Mouse (Mus musculus) liver, embryonic 13.5 days (tissue): ENCODE data around the gene Chaf1a. TPM values are rescaled to one million over a fixed set of nuclear protein-coding genes. Genes with fewer than 3 reads are reported as not detected.

ENCODE experiments used
- ATAC-seq: fragments of 200-750 bp; cut with Nextera tagmentation; 2 replicates; pipeline ENCODE4 v1.8.0; 2017; ENCODE audit warnings: low read depth, mild to moderate bottlenecking, moderate number of reproducible peaks, moderate library complexity
- DNase-seq: peaks from one replicate; pipeline ENCODE4 v3.0.0; 2022
- H3K27ac ChIP-seq: fragments of 300-500 bp; sonication (generic); 2 replicates; pipeline ENCODE4 v1.5.1; 2015; ENCODE audit warnings: moderate library complexity, mild to moderate bottlenecking, inconsistent platforms
- H3K27me3 ChIP-seq: fragments of 300-500 bp; sonication (generic); 2 replicates; pipeline ENCODE4 v1.6.1; 2015; ENCODE audit warnings: mild to moderate bottlenecking, inconsistent platforms
- H3K36me3 ChIP-seq: fragments of 300-500 bp; sonication (generic); 2 replicates; pipeline ENCODE4 v1.6.1; 2015; ENCODE audit warnings: mild to moderate bottlenecking, inconsistent platforms
- H3K4me1 ChIP-seq: fragments of 300-500 bp; sonication (generic); replicated peaks from 2 replicates; pipeline ENCODE4 v1.6.1; 2015; ENCODE audit warnings: inconsistent platforms
- H3K4me2 ChIP-seq: fragments of 300-500 bp; sonication (generic); 2 replicates; pipeline ENCODE4 v1.6.1; 2015; ENCODE audit warnings: inconsistent platforms, mild to moderate bottlenecking, moderate library complexity
- H3K4me3 ChIP-seq: fragments of 300-500 bp; sonication (generic); replicated peaks from 2 replicates; pipeline ENCODE4 v1.5.1; 2015; ENCODE audit warnings: mild to moderate bottlenecking, inconsistent platforms
- H3K9ac ChIP-seq: fragments of 300-500 bp; sonication (generic); 2 replicates; pipeline ENCODE4 v1.6.1; 2015; ENCODE audit warnings: mild to moderate bottlenecking, inconsistent platforms
- H3K9me3 ChIP-seq: fragments of 300-500 bp; sonication (generic); replicated peaks from 2 replicates; pipeline ENCODE4 v1.6.1; 2016; ENCODE audit warnings: inconsistent platforms
- WGBS: fragments of 180-500 bp; shearing (Covaris S2); methylation state at CpG from one replicate; pipeline ENCODE4 v1.1.7; 2015; ENCODE audit not compliant: insufficient replicate concordance; 5-methylcytosine and 5-hydroxymethylcytosine counted together
- polyA plus RNA-seq: library from polyadenylated mRNA; unstranded; fragments of >200 nt; fragmentation: Nextera tagmentation; extraction: Ambion mirVana; gene quantifications from 2 replicates; pipeline ENCODE4 v1.2.1, GENCODE M21; 2015

Chaf1a gene
- polyA plus RNA-seq, 1 experiment from 2014 or later = 19.8 TPM

DNA sequence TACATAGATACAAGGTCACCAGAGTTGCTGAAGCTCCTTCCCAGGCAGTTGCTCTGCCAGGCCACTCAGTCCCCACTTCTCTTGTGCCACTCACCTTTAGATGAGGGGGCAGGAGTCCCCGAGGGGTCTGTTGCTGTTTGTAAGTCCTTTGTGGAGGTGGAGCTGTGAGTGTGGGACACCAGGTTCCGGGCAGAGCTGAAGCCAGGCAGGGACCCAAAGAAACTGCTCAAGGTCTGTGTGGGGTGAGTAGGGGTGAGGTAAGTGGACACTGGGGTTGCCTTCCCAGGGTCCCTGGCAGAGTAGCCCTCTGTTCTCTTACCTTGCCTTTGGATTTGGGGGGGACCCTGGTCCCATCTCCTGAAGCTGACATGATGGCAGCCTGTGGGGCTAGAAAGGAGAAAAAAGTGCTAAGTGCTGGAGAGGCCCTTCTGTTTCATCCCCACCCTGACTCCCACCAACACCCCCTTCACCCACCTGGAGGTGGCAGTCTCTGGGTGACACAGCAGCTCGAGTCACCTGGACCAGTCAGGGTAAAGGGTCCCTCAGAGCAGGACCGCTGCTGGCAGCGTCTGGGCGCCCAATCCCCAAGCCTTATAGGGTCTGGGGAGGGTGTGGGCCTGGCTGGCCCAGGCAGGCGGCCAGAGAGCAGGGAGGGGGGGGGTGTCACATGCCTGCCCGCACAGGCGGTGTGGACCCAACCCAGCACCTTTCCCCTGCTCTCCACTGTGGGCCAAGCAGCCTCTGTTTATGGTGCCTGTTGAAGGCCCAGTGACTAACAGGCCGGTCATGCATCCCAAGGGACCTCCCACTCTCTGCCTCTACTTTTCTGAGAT is 69.2 kb downstream of the Chaf1a start, which contains the start of gene Plin4:
Gene Plin4 (minus strand): TSS at position 585 of the 833 bp plus-strand sequence.
- peak; percentile 24; the same call in 1 of the 2 replicates for ATAC-seq

DNA sequence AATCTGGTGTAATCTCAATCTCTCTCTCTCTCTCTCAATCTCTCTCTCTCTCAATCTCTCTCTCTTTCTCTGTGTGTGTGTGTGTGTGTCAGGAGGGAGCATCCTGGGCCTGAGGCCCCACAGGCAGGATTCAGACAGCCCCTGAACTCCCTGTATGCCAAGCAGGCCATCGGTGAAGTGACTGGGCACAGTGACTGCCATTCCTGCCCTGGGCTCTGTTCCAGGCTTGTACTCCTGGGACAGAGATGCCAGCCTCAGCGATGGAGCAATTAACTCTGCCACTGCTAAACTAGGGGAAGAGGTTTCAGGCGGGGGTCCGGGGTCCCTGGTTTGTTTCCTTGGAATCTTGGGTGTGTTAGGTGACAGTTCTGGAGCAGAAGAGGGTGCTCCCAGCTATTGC is 70.3 kb downstream of the Chaf1a start:
- Histone ChIP-seq H3K4me3 (no peak overlapping the region), H3K9ac (no peak overlapping the region), H3K36me3 (no peaks in the 10 kb centered on the region), H3K9me3 (no peaks in the 10 kb centered on the region), H3K4me1 (0 out of 2 replicates have a peak, but pooled peaks cover 3% of the 10 kb centered on the region), H3K27ac (no peak overlapping the region), H3K4me2 (no peak overlapping the region), H3K27me3 (no peaks in the 10 kb centered on the region)
- DNase-seq (no peak), ATAC-seq (no peak)
- 52% methylated on average over 4 of the region's 4 CpGs for WGBS

More for the DNA sequence above, 69.2 kb downstream of the Chaf1a start, which contains the start of gene Plin4:
- no peak for DNase-seq
- H3K27me3 ChIP-seq = no peaks in the 10 kb centered on the region
- H3K27ac ChIP-seq = no peak within 1 kb of the TSS
- no peaks in the 10 kb centered on the region for H3K36me3 ChIP-seq
- no peak within 1 kb of the TSS for H3K4me2 ChIP-seq
- no peaks in the 10 kb centered on the region for H3K9me3 ChIP-seq
- no peak within 1 kb of the TSS for H3K9ac ChIP-seq
- H3K4me3 ChIP-seq = no peak within 1 kb of the TSS
- H3K4me1 ChIP-seq = 0 out of 2 replicates have a peak, but pooled peaks cover 3% of the 10 kb centered on the region
- WGBS = 55% methylated on average over 10 of the region's 10 CpGs

GRCm38 (mm10) chr17:56111021-56111420 is 70.8 kb downstream of the Chaf1a start:
- ATAC-seq = no peak
- no peaks in the 10 kb centered on the region for H3K9me3 ChIP-seq

DNA sequence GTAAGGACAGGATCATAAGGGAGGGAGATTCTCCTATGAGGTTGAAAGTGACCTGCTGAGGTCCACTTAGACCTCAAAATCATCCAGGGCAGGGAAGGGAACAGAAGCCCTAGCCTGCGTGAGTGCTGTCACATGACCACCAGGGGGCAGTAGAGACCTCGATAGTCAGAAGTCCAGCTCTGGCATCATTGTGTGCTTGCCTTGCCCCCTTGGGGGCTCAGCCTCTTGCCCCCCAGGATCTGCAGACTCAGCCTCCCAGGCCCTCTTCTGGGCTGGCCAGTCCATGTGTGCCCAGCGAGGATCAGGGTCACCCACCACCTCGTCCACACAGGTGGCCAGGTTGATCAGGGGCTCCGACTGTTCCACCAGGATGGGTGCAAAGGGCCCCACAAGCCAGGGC is 71.6 kb downstream of the Chaf1a start:
- 37% methylated on average over 5 of the region's 5 CpGs for WGBS
- no peak for ATAC-seq

More at GRCm38 (mm10) chr17:56111021-56111420, 70.8 kb downstream of the Chaf1a start:
- H3K27me3 ChIP-seq = no peaks in the 10 kb centered on the region
- WGBS = 40% methylated on average over 1 of the region's 1 CpGs
- H3K4me3 ChIP-seq = no peak overlapping the region
- DNase-seq = no peak
- H3K4me2 ChIP-seq = no peak overlapping the region
- H3K4me1 ChIP-seq = 0 out of 2 replicates have a peak, but pooled peaks cover 3% of the 10 kb centered on the region
- H3K9ac ChIP-seq = no peak overlapping the region
- H3K36me3 ChIP-seq = no peaks in the 10 kb centered on the region
- no peak overlapping the region for H3K27ac ChIP-seq

DNA sequence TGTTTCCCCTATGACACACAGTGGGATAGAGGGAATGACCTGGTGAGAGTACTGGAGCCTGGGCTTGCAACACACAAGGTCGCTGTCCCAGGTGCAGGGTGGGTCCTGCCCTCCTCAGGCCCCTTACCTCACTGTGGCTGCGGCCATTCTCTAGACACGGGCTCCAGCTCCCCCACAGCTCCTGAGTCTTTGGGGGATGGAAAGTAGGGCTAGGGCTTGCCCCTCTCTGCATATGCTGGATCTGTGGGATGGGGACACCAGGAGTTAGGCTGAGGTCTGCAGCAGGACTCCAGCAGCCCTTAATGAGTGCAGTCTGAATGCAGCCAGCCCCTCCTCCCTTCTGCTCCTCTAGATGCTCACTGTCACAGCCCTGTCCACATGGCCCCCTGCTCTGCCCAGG is 72.5 kb downstream of the Chaf1a start:
- Histone ChIP-seq H3K4me1 (peaks cover 15% of the 10 kb centered on the region), H3K9me3 (no peaks in the 10 kb centered on the region), H3K4me2 (no peak overlapping the region), H3K36me3 (no peaks in the 10 kb centered on the region), H3K27me3 (peaks cover 13% of the 10 kb centered on the region; the same call in 1 of the 2 replicates), H3K9ac (no peak overlapping the region), H3K4me3 (no peak overlapping the region), H3K27ac (no peak overlapping the region)
- ATAC-seq = no peak
- 57% methylated on average over 3 of the region's 3 CpGs for WGBS
- DNase-seq = no peak

More for the DNA sequence above, 71.6 kb downstream of the Chaf1a start:
- no peak overlapping the region for H3K9ac ChIP-seq
- H3K27me3 ChIP-seq = peaks cover 8% of the 10 kb centered on the region; the same call in 1 of the 2 replicates
- H3K27ac ChIP-seq = no peak overlapping the region
- H3K9me3 ChIP-seq = no peaks in the 10 kb centered on the region
- peak; percentile 43 for DNase-seq
- H3K4me3 ChIP-seq = no peak overlapping the region
- H3K4me1 ChIP-seq = peaks cover 7% of the 10 kb centered on the region
- H3K4me2 ChIP-seq = no peak overlapping the region
- H3K36me3 ChIP-seq = no peaks in the 10 kb centered on the region

- no peaks in the 10 kb centered on the region for H3K9me3 ChIP-seq
- peaks cover 45% of the 10 kb centered on the region for H3K27me3 ChIP-seq
- DNase-seq = no peak
- no peak overlapping the region for H3K9ac ChIP-seq
- ATAC-seq = no peak
- peaks cover 15% of the 10 kb centered on the region for H3K4me1 ChIP-seq
- WGBS = 55% methylated on average over 10 of the region's 10 CpGs
- no peak overlapping the region for H3K4me2 ChIP-seq
- no peak overlapping the region for H3K4me3 ChIP-seq
- no peak overlapping the region for H3K27ac ChIP-seq
- no peaks in the 10 kb centered on the region for H3K36me3 ChIP-seq
These were observed 76.0 kb downstream of the Chaf1a start for GRCm38 (mm10) chr17:56116193-56116592.

GRCm38 (mm10) chr17:56117251-56117710 is 77.0 kb downstream of the Chaf1a start, which contains the start of gene Plin5:
TSS of gene Plin5 (minus strand) at chr17:56117596.
- 3% methylated on average over 27 of the region's 27 CpGs for WGBS
- Histone ChIP-seq H3K27ac (no peak within 1 kb of the TSS), H3K9ac (no peak within 1 kb of the TSS), H3K4me3 (peak within 1 kb of the TSS; percentile 38), H3K4me1 (peaks cover 15% of the 10 kb centered on the region), H3K4me2 (peak within 1 kb of the TSS; percentile 64), H3K9me3 (no peaks in the 10 kb centered on the region), H3K36me3 (no peaks in the 10 kb centered on the region), H3K27me3 (peaks cover 56% of the 10 kb centered on the region)
- ATAC-seq (peak; percentile 59), DNase-seq (peak; percentile 42)

DNA sequence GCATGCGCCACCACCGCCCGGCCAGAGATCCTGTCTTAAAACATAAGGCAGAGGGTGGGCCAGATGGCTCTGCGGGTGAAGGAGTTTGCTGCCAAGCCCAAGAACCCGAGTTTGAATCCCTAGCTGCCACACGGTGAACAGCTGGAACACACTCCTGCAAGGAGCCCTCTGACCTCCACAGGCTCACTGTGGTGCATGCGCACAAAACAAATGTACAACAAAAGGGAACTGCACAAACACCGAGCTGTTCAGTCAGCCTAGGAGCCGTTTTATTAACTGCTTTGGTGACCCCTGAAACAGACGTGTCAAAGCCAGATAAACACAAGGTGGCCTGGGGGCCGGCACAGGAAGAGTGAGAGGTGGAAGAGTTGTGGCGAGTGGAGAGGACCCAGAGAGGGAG is 79.2 kb downstream of the Chaf1a start:
- H3K9me3 ChIP-seq = peaks cover 6% of the 10 kb centered on the region; the same call in 1 of the 2 replicates
- WGBS = 30% methylated on average over 12 of the region's 12 CpGs
- no peak overlapping the region for H3K4me3 ChIP-seq
- peaks cover 77% of the 10 kb centered on the region for H3K27me3 ChIP-seq
- H3K4me2 ChIP-seq = 0 out of 2 replicates have a peak overlapping the region, but pooled peaks have one; percentile 30
- no peak overlapping the region for H3K27ac ChIP-seq
- H3K4me1 ChIP-seq = peaks cover 22% of the 10 kb centered on the region
- DNase-seq (no peak), ATAC-seq (no peak)
- H3K36me3 ChIP-seq = peaks cover 3% of the 10 kb centered on the region; the same call in 1 of the 2 replicates
- H3K9ac ChIP-seq = no peak overlapping the region

GRCm38 (mm10) chr17:56119981-56120880 is 80.0 kb downstream of the Chaf1a start:
- DNase-seq (no peak), ATAC-seq (no peak)
- Histone ChIP-seq H3K27me3 (peaks cover 81% of the 10 kb centered on the region), H3K4me2 (peak overlapping the region; percentile 30), H3K9ac (no peak overlapping the region), H3K36me3 (peaks cover 3% of the 10 kb centered on the region; the same call in 1 of the 2 replicates), H3K9me3 (peaks cover 6% of the 10 kb centered on the region; the same call in 1 of the 2 replicates), H3K4me1 (peaks cover 22% of the 10 kb centered on the region), H3K4me3 (peak overlapping the region; percentile 8; the same call in 1 of the 2 replicates), H3K27ac (no peak overlapping the region)
- 9% methylated on average over 66 of the region's 66 CpGs for WGBS

GRCm38 (mm10) chr17:56121826-56122225 is 81.6 kb downstream of the Chaf1a start, which contains the start of gene Lrg1:
TSS of gene Lrg1 (minus strand) at chr17:56122001.
- no peak for ATAC-seq

More at GRCm38 (mm10) chr17:56121826-56122225, 81.6 kb downstream of the Chaf1a start, which contains the start of gene Lrg1:
- no peak within 1 kb of the TSS for H3K9ac ChIP-seq
- H3K9me3 ChIP-seq = peaks cover 6% of the 10 kb centered on the region; the same call in 1 of the 2 replicates
- H3K4me3 ChIP-seq = no peak within 1 kb of the TSS
- peaks cover 3% of the 10 kb centered on the region; the same call in 1 of the 2 replicates for H3K36me3 ChIP-seq
- H3K27ac ChIP-seq = no peak within 1 kb of the TSS
- no peak within 1 kb of the TSS for H3K4me2 ChIP-seq
- peaks cover 19% of the 10 kb centered on the region for H3K4me1 ChIP-seq
- 32% methylated on average over 2 of the region's 2 CpGs for WGBS
- DNase-seq = no peak
- H3K27me3 ChIP-seq = peaks cover 74% of the 10 kb centered on the region
